Mouse (Mus musculus) stomach, embryonic 15.5 days (tissue): Measurements from ENCODE around the gene 9930111J21Rik2. TPM values are rescaled to one million over a fixed set of nuclear protein-coding genes. Genes with fewer than 3 reads are reported as not detected.
"Not testable (repeated sequence)": the region's sequence is repeated elsewhere in the genome, so short reads cannot be mapped to it uniquely, and the experiment has no call there.

ENCODE experiments used
- ATAC-seq: fragments of 200-750 bp; cut with Nextera tagmentation; 2 replicates; pipeline ENCODE4 v1.8.0; 2017; ENCODE audit warnings: low read depth, moderate number of reproducible peaks, moderate TSS enrichment; ENCODE audit not compliant: insufficient read depth, low FRiP score
- H3K27ac ChIP-seq: fragments of 300-500 bp; sonication (generic); 2 replicates; pipeline ENCODE4 v1.5.1; 2015; ENCODE audit warnings: mild to moderate bottlenecking, inconsistent platforms
- H3K27me3 ChIP-seq: fragments of 300-500 bp; sonication (generic); replicated peaks from 2 replicates; pipeline ENCODE4 v1.6.1; 2015; ENCODE audit warnings: inconsistent platforms
- H3K36me3 ChIP-seq: fragments of 300-500 bp; sonication (generic); 2 replicates; pipeline ENCODE4 v1.6.1; 2015; ENCODE audit warnings: inconsistent platforms
- H3K4me1 ChIP-seq: fragments of 300-500 bp; sonication (generic); 2 replicates; pipeline ENCODE4 v1.6.1; 2015; ENCODE audit warnings: inconsistent platforms
- H3K4me2 ChIP-seq: fragments of 300-500 bp; sonication (generic); 2 replicates; pipeline ENCODE4 v1.6.1; 2015; ENCODE audit warnings: mild to moderate bottlenecking, inconsistent platforms
- H3K4me3 ChIP-seq: fragments of 300-500 bp; sonication (generic); replicated peaks from 2 replicates; pipeline ENCODE4 v1.5.1; 2015; ENCODE audit warnings: inconsistent platforms
- H3K9ac ChIP-seq: fragments of 300-500 bp; sonication (generic); 2 replicates; pipeline ENCODE4 v1.6.1; 2015; ENCODE audit warnings: inconsistent platforms
- H3K9me3 ChIP-seq: fragments of 300-500 bp; sonication (generic); 2 replicates; pipeline ENCODE4 v1.6.1; 2016; ENCODE audit warnings: inconsistent platforms
- WGBS: fragments of 180-500 bp; shearing (Covaris S2); methylation state at CpG from one replicate; pipeline ENCODE4 v1.1.7; 2015; 5-methylcytosine and 5-hydroxymethylcytosine counted together
- polyA plus RNA-seq: library from polyadenylated mRNA; unstranded; fragments of >200 nt; fragmentation: Nextera tagmentation; extraction: Ambion mirVana; gene quantifications from 2 replicates; pipeline ENCODE4 v1.2.1, GENCODE M21; 2015

Gene 9930111J21Rik2
- polyA plus RNA-seq, 1 experiment from 2014 or later: 0.96 TPM

- H3K9ac ChIP-seq: no peak overlapping the region
- no peaks in the 10 kb centered on the region for H3K4me1 ChIP-seq
- no peak overlapping the region for H3K27ac ChIP-seq
- H3K4me2 ChIP-seq: no peak overlapping the region
- H3K36me3 ChIP-seq: no peaks in the 10 kb centered on the region
- no peak overlapping the region for H3K4me3 ChIP-seq
- H3K27me3 ChIP-seq: no peaks in the 10 kb centered on the region
- no peaks in the 10 kb centered on the region for H3K9me3 ChIP-seq
- WGBS: 81% methylated on average over 1 of the region's 1 CpGs
- ATAC-seq: no peak
Observed at GRCm38 (mm10) chr11:49068358-49068757, 17.3 kb upstream of the 9930111J21Rik2 start.

GRCm38 (mm10) chr11:49063713-49064469, 12.8 kb upstream of the 9930111J21Rik2 start, which contains the start of gene Tgtp2:
Gene Tgtp2, minus strand, starts transcription at chr11:49064206.
- H3K4me2 ChIP-seq, ATAC-seq, H3K4me3 ChIP-seq, H3K9me3 ChIP-seq, H3K27me3 ChIP-seq, H3K36me3 ChIP-seq, H3K27ac ChIP-seq, H3K9ac ChIP-seq, H3K4me1 ChIP-seq: not testable (repeated sequence)
- 70% methylated on average over 5 of the region's 5 CpGs for WGBS

- not testable (repeated sequence) for H3K36me3 ChIP-seq, H3K27ac ChIP-seq, H3K4me3 ChIP-seq, ATAC-seq, H3K9me3 ChIP-seq, H3K4me2 ChIP-seq, H3K27me3 ChIP-seq, H3K9ac ChIP-seq, H3K4me1 ChIP-seq
- WGBS: 41% methylated on average over 2 of the region's 2 CpGs
Observed at GRCm38 (mm10) chr11:49061865-49062264, 10.8 kb upstream of the 9930111J21Rik2 start.

- not testable (repeated sequence) for H3K27ac ChIP-seq, H3K4me2 ChIP-seq, H3K4me1 ChIP-seq, ATAC-seq, H3K9ac ChIP-seq, H3K36me3 ChIP-seq, H3K4me3 ChIP-seq, H3K27me3 ChIP-seq, H3K9me3 ChIP-seq
- WGBS: 64% methylated on average over 2 of the region's 3 CpGs
Observed at GRCm38 (mm10) chr11:49060061-49060460, 9.0 kb upstream of the 9930111J21Rik2 start.

GRCm38 (mm10) chr11:49051894-49052293, 852 bp upstream of the 9930111J21Rik2 start:
- H3K27ac ChIP-seq, H3K27me3 ChIP-seq, H3K4me3 ChIP-seq, H3K36me3 ChIP-seq, H3K9me3 ChIP-seq, H3K4me1 ChIP-seq, ATAC-seq, H3K9ac ChIP-seq, H3K4me2 ChIP-seq: not testable (repeated sequence)
- WGBS: no CpG with 5 or more reads among the region's 5 CpGs

GRCm38 (mm10) chr11:49050064-49050463, 978 bp downstream of the 9930111J21Rik2 start:
- not testable (repeated sequence) for H3K27ac ChIP-seq, H3K36me3 ChIP-seq, ATAC-seq, H3K4me1 ChIP-seq, H3K27me3 ChIP-seq, H3K9me3 ChIP-seq, H3K4me3 ChIP-seq, H3K4me2 ChIP-seq, H3K9ac ChIP-seq

- not testable (repeated sequence) for H3K27ac ChIP-seq, H3K4me1 ChIP-seq, H3K36me3 ChIP-seq, H3K4me3 ChIP-seq, ATAC-seq, H3K9ac ChIP-seq, H3K9me3 ChIP-seq, H3K27me3 ChIP-seq, H3K4me2 ChIP-seq
Observed at GRCm38 (mm10) chr11:49012074-49012473, 39.0 kb downstream of the 9930111J21Rik2 start.

DNA sequence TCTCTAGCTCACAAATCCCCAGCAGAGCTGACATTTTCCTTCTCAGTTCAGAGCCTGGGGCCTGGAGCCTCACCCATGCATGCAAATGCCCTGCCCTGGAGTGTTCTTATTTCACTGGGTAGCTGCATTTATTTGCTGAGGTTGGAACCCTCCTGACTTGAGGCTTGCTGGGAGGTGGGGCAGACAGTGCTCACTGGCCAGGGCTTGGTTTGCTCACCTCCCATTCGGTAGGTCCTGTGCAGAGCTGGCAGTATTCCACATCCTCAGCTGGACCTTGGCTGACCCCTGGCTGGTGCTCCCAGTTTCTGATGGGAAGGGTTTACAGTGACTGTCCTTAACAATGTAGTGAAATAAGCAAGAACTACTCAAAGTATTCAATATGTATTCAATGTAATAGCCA, 44.3 kb downstream of the 9930111J21Rik2 start:
- H3K36me3 ChIP-seq, H3K4me2 ChIP-seq, H3K27ac ChIP-seq, H3K4me3 ChIP-seq, H3K27me3 ChIP-seq, H3K9ac ChIP-seq, ATAC-seq, H3K9me3 ChIP-seq, H3K4me1 ChIP-seq: not testable (repeated sequence)
- WGBS: 20% methylated on average over 1 of the region's 1 CpGs

DNA sequence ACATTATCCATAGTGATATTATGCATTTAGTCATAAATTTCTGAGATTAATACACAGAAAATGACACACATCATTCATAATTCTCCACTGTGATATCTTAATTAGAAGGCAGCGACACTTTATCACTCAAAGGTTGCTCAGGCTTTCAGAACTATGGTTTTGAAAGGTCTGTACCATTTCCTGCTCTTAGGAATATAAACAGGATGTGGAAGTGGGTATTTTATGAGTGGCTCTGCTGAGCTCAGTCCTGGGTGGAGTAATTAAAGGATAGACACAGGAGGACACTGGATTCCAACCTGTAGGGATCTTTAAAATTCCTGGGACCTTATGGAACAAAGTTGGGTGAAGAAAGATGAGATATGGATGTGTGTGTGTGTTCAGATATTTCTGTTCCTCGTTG, 44.7 kb downstream of the 9930111J21Rik2 start:
- H3K4me2 ChIP-seq, H3K9ac ChIP-seq, H3K4me1 ChIP-seq, H3K4me3 ChIP-seq, H3K9me3 ChIP-seq, H3K27me3 ChIP-seq, ATAC-seq, H3K27ac ChIP-seq, H3K36me3 ChIP-seq: not testable (repeated sequence)
- 56% methylated on average over 2 of the region's 2 CpGs for WGBS

- H3K4me2 ChIP-seq, H3K9me3 ChIP-seq, H3K4me3 ChIP-seq, H3K36me3 ChIP-seq, H3K4me1 ChIP-seq, H3K9ac ChIP-seq, ATAC-seq, H3K27ac ChIP-seq, H3K27me3 ChIP-seq: not testable (repeated sequence)
- 60% methylated on average over 1 of the region's 1 CpGs for WGBS
Observed at GRCm38 (mm10) chr11:49000411-49000810, 50.6 kb downstream of the 9930111J21Rik2 start.

DNA sequence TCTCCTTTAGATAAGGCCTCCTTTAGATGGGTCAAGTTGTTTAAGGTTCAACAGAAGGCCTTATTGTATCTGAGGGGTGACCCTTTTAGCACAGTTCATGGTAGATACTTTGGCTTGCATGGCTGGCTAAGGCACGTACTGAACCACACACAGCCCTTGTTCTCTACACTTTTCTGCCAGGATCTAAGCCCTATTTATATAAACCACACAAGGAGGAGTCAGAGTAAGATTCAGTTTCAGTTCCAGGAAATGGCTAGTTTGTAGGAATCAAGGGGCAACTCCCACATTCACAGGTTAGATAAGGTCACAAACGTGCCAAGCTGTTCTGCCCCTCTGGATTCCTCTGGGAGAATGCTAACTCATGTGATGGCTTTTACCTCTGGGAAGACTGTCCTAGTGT, 57.0 kb downstream of the 9930111J21Rik2 start, which contains the start of gene Tgtp1:
TSS of gene Tgtp1 (minus strand) at position 155 of the 400 bp plus-strand sequence.
- not testable (repeated sequence) for H3K27ac ChIP-seq, H3K27me3 ChIP-seq, ATAC-seq, H3K36me3 ChIP-seq, H3K9me3 ChIP-seq, H3K4me1 ChIP-seq, H3K9ac ChIP-seq, H3K4me2 ChIP-seq, H3K4me3 ChIP-seq
- WGBS: 25% methylated on average over 2 of the region's 2 CpGs

- 38% methylated on average over 10 of the region's 10 CpGs for WGBS
- H3K36me3 ChIP-seq, ATAC-seq: not testable (repeated sequence)
Observed at GRCm38 (mm10) chr11:48993296-48993695, 57.7 kb downstream of the 9930111J21Rik2 start.

More at GRCm38 (mm10) chr11:48993296-48993695, 57.7 kb downstream of the 9930111J21Rik2 start:
- H3K4me3 ChIP-seq, H3K27me3 ChIP-seq, H3K4me2 ChIP-seq, H3K4me1 ChIP-seq, H3K9ac ChIP-seq, H3K9me3 ChIP-seq, H3K27ac ChIP-seq: not testable (repeated sequence)
